Mouse (Mus musculus): ENCODE measurements around the gene Rgs17. TPM values are rescaled to one million over a fixed set of nuclear protein-coding genes. Genes with fewer than 3 reads are reported as not detected.

The Rgs17 gene
- polyA plus RNA-seq, 1 experiment from 2014 or later, result 12.0 TPM

DNA sequence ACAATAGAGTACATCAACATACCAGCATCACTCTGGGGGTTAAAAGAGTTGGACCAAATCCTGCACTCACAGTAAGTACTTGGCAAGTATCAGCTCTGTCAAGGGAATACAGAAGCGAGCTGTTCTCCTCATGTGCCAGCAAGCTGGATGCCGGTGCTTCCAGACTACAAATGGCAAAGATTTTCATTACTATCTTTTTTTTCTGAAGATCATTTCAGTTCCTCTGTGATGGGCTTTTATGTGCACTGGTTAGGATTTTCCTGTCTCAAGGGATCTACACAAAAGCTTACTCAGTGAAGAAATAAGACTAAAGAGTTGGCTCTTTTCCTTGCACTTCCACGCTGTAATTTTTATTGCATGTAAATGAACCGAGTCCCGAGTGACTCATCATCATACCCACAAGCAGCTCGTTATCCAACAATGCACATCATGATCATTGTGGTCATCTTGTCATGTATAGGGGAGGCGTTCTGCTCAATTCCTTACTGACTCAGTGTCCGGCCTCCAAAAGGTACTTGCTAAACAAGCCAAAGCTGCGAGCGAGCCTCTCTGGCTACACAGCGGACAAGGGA is 54.1 kb downstream of the Rgs17 start:
- peak; percentile 30; the same call in 1 of the 2 replicates for ATAC-seq
- Histone ChIP-seq H3K4me2 (replicated peaks) (no peak overlapping the region), H3K36me3 (no peaks in the 10 kb centered on the region), H3K9me3 (no peaks in the 10 kb centered on the region), H3K4me1 (replicated peaks) (peaks cover 10% of the 10 kb centered on the region; the same call in 1 of the 2 replicates), H3K27me3 (no peaks in the 10 kb centered on the region), H3K27ac (no peak overlapping the region; the same call in 1 of the 2 replicates), H3K9ac (replicated peaks) (no peak overlapping the region), H3K4me3 (replicated peaks) (no peak overlapping the region)
- WGBS, result 71% methylated on average over 11 of the region's 11 CpGs

DNA sequence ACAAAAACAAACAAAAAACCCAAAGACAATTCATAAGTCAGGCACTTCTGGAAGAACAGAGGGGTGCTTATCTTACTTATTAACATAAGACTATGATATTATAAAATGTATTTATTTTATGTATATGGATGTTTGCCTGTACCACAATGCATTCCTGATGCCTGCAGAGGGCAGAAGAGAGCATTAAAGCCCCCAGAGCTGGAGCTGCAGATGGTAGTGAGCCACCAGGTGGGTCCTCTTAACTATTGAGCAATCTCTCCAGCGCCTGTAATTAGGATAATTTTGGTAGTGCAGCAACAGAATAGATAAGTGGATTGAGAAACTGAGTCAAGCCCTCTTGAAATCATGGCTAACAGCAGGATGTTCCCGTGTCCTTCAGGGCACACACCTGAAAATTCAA is 56.2 kb downstream of the Rgs17 start:
- 52% methylated on average over 2 of the region's 2 CpGs for WGBS
- Histone ChIP-seq H3K27ac (no peak overlapping the region), H3K27me3 (no peaks in the 10 kb centered on the region), H3K4me2 (replicated peaks) (no peak overlapping the region), H3K36me3 (peaks cover 10% of the 10 kb centered on the region; the same call in 1 of the 2 replicates), H3K4me1 (replicated peaks) (peaks cover 7% of the 10 kb centered on the region; the same call in 1 of the 2 replicates), H3K4me3 (replicated peaks) (no peak overlapping the region), H3K9me3 (no peaks in the 10 kb centered on the region), H3K9ac (replicated peaks) (no peak overlapping the region)
- ATAC-seq, result no peak

DNA sequence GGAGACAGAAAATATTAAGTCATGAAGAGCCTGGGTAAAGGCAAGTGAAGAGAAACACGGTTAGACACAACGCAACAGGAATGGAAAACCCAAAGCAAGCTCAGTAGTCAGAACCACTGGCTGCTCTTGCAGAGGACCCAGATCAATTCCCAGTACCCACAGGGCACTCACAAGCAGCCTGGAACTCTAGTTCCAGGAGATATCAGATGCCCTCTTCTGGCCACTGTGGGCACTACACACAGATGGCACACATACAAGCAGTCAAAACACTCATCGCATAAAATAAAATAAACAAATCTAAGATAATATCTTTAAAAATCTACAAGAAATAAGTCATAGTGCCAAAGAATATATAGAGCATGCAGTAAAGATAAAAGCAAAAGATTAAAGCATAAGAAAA is 59.5 kb downstream of the Rgs17 start:
- H3K27ac ChIP-seq, result no peak overlapping the region
- no peak overlapping the region for H3K4me2 ChIP-seq (replicated peaks)
- peaks cover 16% of the 10 kb centered on the region for H3K36me3 ChIP-seq
- H3K27me3 ChIP-seq, result no peaks in the 10 kb centered on the region
- ATAC-seq, result no peak
- WGBS, result 98% methylated on average over 3 of the region's 3 CpGs
- H3K4me1 ChIP-seq (replicated peaks), result 0 out of 2 replicates have a peak, but pooled peaks cover 4% of the 10 kb centered on the region
- no peak overlapping the region for H3K9ac ChIP-seq (replicated peaks)
- H3K4me3 ChIP-seq (replicated peaks), result no peak overlapping the region
- H3K9me3 ChIP-seq, result no peaks in the 10 kb centered on the region

DNA sequence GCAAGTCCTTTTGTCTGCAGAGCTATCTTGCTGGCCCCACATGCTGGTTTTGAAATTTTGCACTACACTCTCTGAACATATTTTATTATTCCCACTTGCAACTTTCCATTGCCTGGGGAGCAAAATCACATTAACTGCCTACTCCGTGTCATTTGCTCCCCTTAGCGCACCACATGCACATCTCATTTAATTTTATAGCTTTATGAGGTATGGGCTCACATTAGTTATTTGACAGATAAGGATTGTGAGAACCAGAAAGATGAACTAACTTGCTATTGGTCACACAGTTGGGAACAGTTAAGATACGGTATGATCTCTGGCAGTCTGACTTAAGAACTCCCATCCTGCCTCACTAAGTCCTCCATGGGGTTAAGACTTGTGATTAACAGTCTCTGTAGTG is 61.4 kb downstream of the Rgs17 start:
- Histone ChIP-seq H3K4me1 (replicated peaks) (0 out of 2 replicates have a peak, but pooled peaks cover 4% of the 10 kb centered on the region), H3K27me3 (no peaks in the 10 kb centered on the region), H3K9me3 (no peaks in the 10 kb centered on the region), H3K4me2 (replicated peaks) (no peak overlapping the region), H3K27ac (no peak overlapping the region), H3K36me3 (peaks cover 16% of the 10 kb centered on the region), H3K9ac (replicated peaks) (no peak overlapping the region), H3K4me3 (replicated peaks) (no peak overlapping the region)
- no peak for ATAC-seq
- WGBS, result 92% methylated on average over 3 of the region's 3 CpGs

DNA sequence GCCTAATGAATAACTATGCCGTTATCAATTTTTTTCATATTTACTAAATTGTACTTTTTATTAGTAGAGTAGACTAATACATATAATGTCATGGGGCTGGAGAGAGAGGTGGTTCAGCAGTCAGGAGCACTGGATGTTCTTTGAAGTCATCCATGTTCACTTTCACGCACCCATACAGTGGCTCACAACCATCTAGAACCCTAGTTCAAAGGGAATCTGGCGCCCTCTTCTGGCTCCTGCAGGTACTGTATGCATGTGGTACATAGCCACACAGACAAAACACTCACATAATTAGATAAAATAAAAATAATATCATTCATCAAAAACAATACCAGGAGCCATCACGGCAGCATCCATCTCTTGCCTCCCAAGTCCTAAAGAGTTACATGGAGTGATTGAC is 62.5 kb downstream of the Rgs17 start:
- peak; percentile 20; the same call in 1 of the 2 replicates for ATAC-seq
- H3K27ac ChIP-seq, result no peak overlapping the region
- H3K9ac ChIP-seq (replicated peaks), result no peak overlapping the region
- H3K9me3 ChIP-seq, result no peaks in the 10 kb centered on the region
- WGBS, result 74% methylated on average over 4 of the region's 4 CpGs
- no peak overlapping the region for H3K4me3 ChIP-seq (replicated peaks)
- H3K27me3 ChIP-seq, result no peaks in the 10 kb centered on the region
- H3K4me2 ChIP-seq (replicated peaks), result no peak overlapping the region
- H3K4me1 ChIP-seq (replicated peaks), result 0 out of 2 replicates have a peak, but pooled peaks cover 4% of the 10 kb centered on the region
- H3K36me3 ChIP-seq, result peaks cover 16% of the 10 kb centered on the region

DNA sequence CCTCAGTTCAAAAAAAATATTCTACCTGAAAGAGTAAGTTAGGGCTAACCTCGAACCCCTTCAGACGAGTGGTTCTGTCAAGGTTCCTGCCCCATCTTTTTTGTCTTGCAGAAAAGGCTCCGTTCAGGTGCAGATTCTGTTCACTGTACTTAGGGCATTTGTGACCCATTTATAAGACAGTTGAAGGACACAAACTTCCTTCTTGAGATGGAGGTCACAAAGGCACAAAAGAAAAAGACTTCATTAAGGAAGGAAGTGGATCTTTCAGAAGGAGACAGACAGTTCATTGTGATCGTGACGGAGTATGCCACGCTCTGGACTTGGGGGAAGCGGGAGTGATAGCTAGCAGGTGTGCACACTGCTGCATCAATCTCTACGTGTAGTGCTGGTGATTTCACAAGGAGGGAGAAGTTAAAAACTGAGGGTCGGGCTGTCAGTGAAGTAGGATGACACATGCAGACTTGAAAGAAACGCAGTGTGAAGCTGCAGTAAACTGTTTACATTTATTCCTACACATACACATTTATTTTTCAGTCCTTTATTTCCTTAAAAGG is 64.1 kb downstream of the Rgs17 start:
- no peak overlapping the region for H3K9ac ChIP-seq (replicated peaks)
- 72% methylated on average over 10 of the region's 10 CpGs for WGBS
- no peak for ATAC-seq
- no peak overlapping the region for H3K4me2 ChIP-seq (replicated peaks)
- no peak overlapping the region for H3K27ac ChIP-seq
- H3K27me3 ChIP-seq, result no peaks in the 10 kb centered on the region
- H3K4me1 ChIP-seq (replicated peaks), result 0 out of 2 replicates have a peak, but pooled peaks cover 4% of the 10 kb centered on the region
- H3K4me3 ChIP-seq (replicated peaks), result no peak overlapping the region
- H3K9me3 ChIP-seq, result no peaks in the 10 kb centered on the region
- peaks cover 16% of the 10 kb centered on the region for H3K36me3 ChIP-seq

DNA sequence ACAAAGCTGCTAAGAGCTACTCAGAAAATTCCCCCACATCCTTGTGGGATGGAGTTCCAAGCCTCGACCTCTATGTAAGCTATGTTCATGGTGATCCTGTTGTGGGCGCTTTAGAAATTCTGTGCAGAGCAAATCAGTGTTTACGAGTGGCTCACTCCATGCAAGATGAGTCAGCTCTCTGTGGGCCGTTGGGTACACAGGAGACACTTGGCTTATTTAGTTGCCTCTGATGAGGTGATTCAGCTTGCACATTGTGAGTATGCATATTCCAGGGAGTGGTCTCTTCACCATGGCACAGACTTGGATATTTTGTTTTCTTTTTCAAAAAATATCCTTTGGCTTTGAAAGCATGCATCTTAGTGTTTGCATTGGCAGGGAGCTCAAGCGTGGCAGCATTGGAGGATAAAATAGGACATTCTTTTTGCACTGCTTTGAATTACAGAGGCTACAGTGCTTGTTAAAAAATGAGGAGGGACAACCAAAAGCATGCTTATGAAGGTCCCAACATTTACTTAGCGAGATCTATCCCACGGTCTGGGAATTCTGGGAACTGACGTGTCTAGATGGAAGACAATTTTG is 68.8 kb downstream of the Rgs17 start:
- Histone ChIP-seq H3K27me3 (no peaks in the 10 kb centered on the region), H3K4me2 (replicated peaks) (no peak overlapping the region), H3K9me3 (no peaks in the 10 kb centered on the region), H3K4me3 (replicated peaks) (no peak overlapping the region), H3K36me3 (no peaks in the 10 kb centered on the region), H3K4me1 (replicated peaks) (0 out of 2 replicates have a peak, but pooled peaks cover 2% of the 10 kb centered on the region), H3K9ac (replicated peaks) (no peak overlapping the region), H3K27ac (no peak overlapping the region)
- WGBS, result 88% methylated on average over 8 of the region's 8 CpGs
- ATAC-seq, result no peak

DNA sequence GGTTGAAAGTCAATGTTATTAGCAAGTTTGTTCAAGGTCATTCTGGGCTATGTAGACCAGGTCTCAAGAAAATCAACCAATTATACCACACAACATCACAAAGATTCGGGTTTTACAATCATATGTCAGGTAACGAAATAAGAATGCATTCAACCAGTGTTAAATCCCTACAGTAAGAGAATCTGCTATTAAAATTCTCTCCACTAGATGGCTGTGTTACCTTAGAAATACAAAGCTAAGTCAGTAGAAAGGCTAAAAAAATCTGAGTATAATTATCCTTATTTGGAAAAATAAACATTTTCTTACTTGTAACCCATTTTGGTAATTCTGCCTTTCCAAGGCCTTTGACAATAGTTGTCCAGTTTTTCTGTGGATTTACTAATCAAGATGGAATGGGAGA is 75.3 kb downstream of the Rgs17 start:
- Histone ChIP-seq H3K4me3 (replicated peaks) (no peak overlapping the region), H3K9ac (replicated peaks) (no peak overlapping the region), H3K9me3 (no peaks in the 10 kb centered on the region), H3K27me3 (no peaks in the 10 kb centered on the region), H3K27ac (no peak overlapping the region), H3K4me2 (replicated peaks) (no peak overlapping the region), H3K36me3 (no peaks in the 10 kb centered on the region; the same call in 1 of the 2 replicates), H3K4me1 (replicated peaks) (no peaks in the 10 kb centered on the region)
- WGBS, result 40% methylated on average over 2 of the region's 2 CpGs
- peak; percentile 9; the same call in 1 of the 2 replicates for ATAC-seq

DNA sequence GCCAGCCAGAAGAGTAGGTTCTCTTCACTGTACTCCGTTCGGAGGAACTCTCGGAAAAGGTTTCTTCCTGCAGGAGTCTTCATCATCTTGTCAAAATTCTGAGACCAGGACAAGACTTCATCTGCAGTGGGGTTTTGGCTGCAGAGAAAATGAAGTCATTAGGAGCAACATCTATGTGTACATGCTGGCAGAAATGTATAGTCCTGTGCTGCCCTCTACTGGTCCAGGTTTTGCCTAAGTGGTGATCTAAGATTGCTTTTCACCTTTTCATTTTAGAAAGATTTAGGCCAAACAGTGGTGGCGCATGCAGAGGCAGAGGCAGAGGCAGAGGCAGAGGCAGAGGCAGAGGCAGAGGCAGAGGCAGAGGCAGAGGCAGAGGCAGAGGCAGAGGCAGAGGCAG is 80.8 kb downstream of the Rgs17 start:
- H3K4me1 ChIP-seq (replicated peaks), result no peaks in the 10 kb centered on the region
- no peak overlapping the region for H3K4me3 ChIP-seq (replicated peaks)
- no peaks in the 10 kb centered on the region for H3K27me3 ChIP-seq
- ATAC-seq, result no peak
- H3K9me3 ChIP-seq, result no peaks in the 10 kb centered on the region
- no peak overlapping the region for H3K9ac ChIP-seq (replicated peaks)
- H3K27ac ChIP-seq, result no peak overlapping the region
- H3K4me2 ChIP-seq (replicated peaks), result no peak overlapping the region
- 87% methylated on average over 4 of the region's 4 CpGs for WGBS
- peaks cover 16% of the 10 kb centered on the region; the same call in 1 of the 2 replicates for H3K36me3 ChIP-seq

DNA sequence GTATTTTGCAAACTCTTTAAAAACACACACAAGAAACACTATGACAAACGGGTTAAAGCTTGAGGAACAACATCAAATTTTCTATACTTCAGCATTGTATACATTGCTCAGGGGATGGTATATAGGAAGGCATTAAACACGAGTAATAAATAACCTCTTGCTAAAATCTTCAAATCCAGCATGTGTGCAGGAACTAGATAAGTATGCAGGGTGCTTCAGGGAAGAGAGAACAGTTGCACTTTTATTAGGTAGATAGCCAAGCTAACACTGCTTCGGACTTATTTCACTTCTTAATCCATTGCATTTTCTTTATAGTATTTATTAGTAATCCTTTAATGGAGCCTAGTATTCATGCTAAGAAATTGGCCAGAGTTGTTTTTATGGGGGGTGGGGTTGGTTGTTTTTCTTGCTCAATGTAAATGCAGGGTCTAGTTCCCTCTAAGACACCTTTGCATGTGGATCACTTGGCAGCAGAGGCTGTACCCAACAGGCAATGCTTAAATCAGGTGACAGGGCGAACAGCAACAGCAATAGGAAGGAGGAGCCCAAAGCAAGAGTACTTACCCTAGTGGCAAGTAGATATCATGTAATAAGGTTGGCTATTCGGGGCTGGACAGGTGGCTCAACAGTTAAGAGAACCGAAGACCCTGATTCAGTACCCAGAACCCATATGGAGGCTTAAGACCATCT is 95.7 kb downstream of the Rgs17 start:
- no peak overlapping the region for H3K4me3 ChIP-seq (replicated peaks)
- no peaks in the 10 kb centered on the region for H3K27me3 ChIP-seq
- no peak overlapping the region for H3K9ac ChIP-seq (replicated peaks)
- no peak for ATAC-seq
- no peaks in the 10 kb centered on the region for H3K36me3 ChIP-seq
- H3K4me1 ChIP-seq (replicated peaks), result peaks cover 20% of the 10 kb centered on the region
- no peak overlapping the region for H3K27ac ChIP-seq
- WGBS, result 78% methylated on average over 6 of the region's 6 CpGs
- H3K9me3 ChIP-seq, result no peaks in the 10 kb centered on the region
- H3K4me2 ChIP-seq (replicated peaks), result no peak overlapping the region

DNA sequence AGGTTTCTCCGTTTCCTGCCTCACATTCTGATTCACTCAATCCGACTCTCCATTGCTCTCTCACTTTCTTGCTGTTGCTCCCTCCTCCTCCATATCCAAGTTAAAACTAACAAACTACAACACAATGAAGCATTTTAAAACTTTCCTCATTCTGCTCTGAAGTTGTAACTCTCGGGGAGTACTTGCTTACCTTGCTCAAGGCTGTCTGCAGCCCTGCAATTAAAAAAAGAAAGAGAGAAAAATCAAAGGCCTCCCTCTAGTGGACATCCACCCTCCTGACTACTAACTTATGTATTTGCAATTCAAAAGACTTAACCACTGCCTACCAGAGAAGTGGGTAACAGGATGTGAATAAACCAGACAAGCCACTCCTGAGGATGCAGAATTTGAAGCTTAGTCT is 97.4 kb downstream of the Rgs17 start:
- peak overlapping the region; percentile 80 for H3K4me2 ChIP-seq (replicated peaks)
- H3K4me3 ChIP-seq (replicated peaks), result peak overlapping the region; percentile 94
- peaks cover 6% of the 10 kb centered on the region for H3K36me3 ChIP-seq
- peaks cover 25% of the 10 kb centered on the region for H3K4me1 ChIP-seq (replicated peaks)
- H3K9ac ChIP-seq (replicated peaks), result no peak overlapping the region
- H3K27me3 ChIP-seq, result no peaks in the 10 kb centered on the region
- H3K27ac ChIP-seq, result peak overlapping the region; percentile 86
- 0 out of 2 replicates have a peak, but pooled peaks have one; percentile 0 for ATAC-seq
- 0% methylated on average over 3 of the region's 3 CpGs for WGBS
- H3K9me3 ChIP-seq, result no peaks in the 10 kb centered on the region
